In the genomic region with DNA sequence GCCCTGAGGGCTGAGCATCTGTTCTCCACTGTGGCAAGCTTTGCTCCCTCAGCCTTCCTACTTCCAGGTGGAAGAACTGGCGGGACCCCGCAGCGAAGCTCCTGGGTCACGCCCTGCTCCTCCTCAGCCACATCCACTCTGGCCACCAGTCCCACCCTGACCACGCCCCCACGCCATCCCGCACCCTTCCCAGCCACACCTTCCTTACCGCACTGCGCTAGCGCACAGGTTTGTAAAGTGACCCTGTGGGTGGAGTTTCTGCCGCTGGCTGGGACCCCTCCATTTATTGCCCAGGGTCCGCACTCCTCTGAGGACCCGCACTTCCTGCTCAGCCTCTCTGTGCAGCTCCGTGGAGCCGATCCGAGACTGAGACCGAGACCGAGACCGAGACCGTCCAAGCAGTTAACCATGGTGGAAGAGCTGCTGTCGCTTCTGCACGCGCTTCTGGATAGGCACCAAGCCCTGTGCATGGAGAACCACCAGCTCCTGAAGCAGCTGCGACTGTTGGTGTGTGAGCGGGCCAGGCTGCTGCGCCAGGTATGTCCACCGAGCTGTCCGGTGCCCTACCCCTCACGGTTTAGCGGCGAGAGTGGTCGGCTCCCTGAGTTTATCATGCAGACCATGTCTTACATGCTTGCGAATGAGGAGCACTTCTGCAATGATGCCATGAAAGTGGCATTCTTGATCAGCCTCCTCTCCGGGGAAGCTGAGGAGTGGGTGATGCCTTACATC, we compare ENCODE assay signal across 9 mouse cellular contexts. TPM values are rescaled to one million over a fixed set of nuclear protein-coding genes. Genes with fewer than 3 reads are reported as not detected.
A peak's percentile ranks its signal among the peaks of the same experiment; 100 is the strongest.
DNase-seq lines count a peak whose midpoint lies in the region; ATAC-seq and TF ChIP-seq lines count a peak whose summit lies in the region.
"Had no signal": no experiment of that assay in that cellular context is flagged by ENCODE, and none has a peak within 500 bp of the region (broad histone marks: within the 10 kb centered on the region; RNA-seq: fewer than 3 reads in every experiment).

Ldoc1 (plus strand) TSS at position 196 of the 732 bp plus-strand sequence.

- no peaks in the 10 kb centered on the region for H3K4me1 ChIP-seq in heart, postnatal 0 days (ENCODE audit: control insufficient read depth, insufficient read depth)
- no peaks in the 10 kb centered on the region for H3K4me1 ChIP-seq in cerebellum, adult 2 months (ENCODE audit: control insufficient read depth, insufficient read depth, low read length)
- H3K4me1 ChIP-seq in hindbrain, embryonic 11.5 days (replicated peaks; ENCODE audit: control insufficient read depth, insufficient read depth, low read length), result no peaks in the 10 kb centered on the region
- no peaks in the 10 kb centered on the region for H3K4me1 ChIP-seq in midbrain, postnatal 0 days (ENCODE audit: insufficient read depth, low read length)

- TF ChIP-seq CTCF in heart, postnatal 0 days (IDR thresholded peaks at IDR 0.05; ENCODE audit: low read depth), result no peak
- no peak for TF ChIP-seq CTCF in cerebellum, adult 2 months (IDR thresholded peaks at IDR 0.05; ENCODE audit: borderline replicate concordance, insufficient read depth, low read depth, low read length)
- TF ChIP-seq CTCF in midbrain, postnatal 0 days (IDR thresholded peaks at IDR 0.05), result no peak

- no peaks in the 10 kb centered on the region for H3K36me3 ChIP-seq in heart, postnatal 0 days (replicated peaks; ENCODE audit: control insufficient read depth, insufficient read depth, low read length)
- no peaks in the 10 kb centered on the region for H3K36me3 ChIP-seq in hindbrain, embryonic 11.5 days (ENCODE audit: control insufficient read depth, insufficient read depth, low read length)
- H3K36me3 ChIP-seq in midbrain, postnatal 0 days (ENCODE audit: insufficient read depth, low read length), result no peaks in the 10 kb centered on the region

- H3K9ac ChIP-seq in heart, postnatal 0 days (replicated peaks; ENCODE audit: low read depth, low read length), result no peak within 1 kb of the TSS
- no peak within 1 kb of the TSS for H3K9ac ChIP-seq in hindbrain, embryonic 11.5 days (ENCODE audit: low read depth, low read length)
- H3K9ac ChIP-seq in midbrain, postnatal 0 days (replicated peaks; ENCODE audit: low read length, poor library complexity, severe bottlenecking), result no peak within 1 kb of the TSS

- no peak for ATAC-seq in heart, postnatal 0 days (ENCODE audit: insufficient read depth, low read depth)
- 0 out of 2 replicates have a peak, but pooled peaks have one; percentile 45 for ATAC-seq in hindbrain, embryonic 11.5 days (ENCODE audit: low FRiP score)
- ATAC-seq in midbrain, postnatal 0 days (ENCODE audit: low FRiP score), result no peak
- no peak for ATAC-seq in inflammation-experienced regulatory T-cells, adult 6 months

- H3K27me3 ChIP-seq in heart, postnatal 0 days (ENCODE audit: control insufficient read depth, insufficient read depth, low read length), result no peaks in the 10 kb centered on the region
- H3K27me3 ChIP-seq in cerebellum, adult 2 months (ENCODE audit: control insufficient read depth, insufficient read depth, low read length), result no peaks in the 10 kb centered on the region
- no peaks in the 10 kb centered on the region for H3K27me3 ChIP-seq in hindbrain, embryonic 11.5 days (ENCODE audit: control insufficient read depth, insufficient read depth, low read length)
- H3K27me3 ChIP-seq in midbrain, postnatal 0 days (ENCODE audit: insufficient read depth, low read length), result no peaks in the 10 kb centered on the region

- H3K9me3 ChIP-seq in heart, postnatal 0 days (replicated peaks; ENCODE audit: control insufficient read depth, low read length), result no peaks in the 10 kb centered on the region
- H3K9me3 ChIP-seq in hindbrain, embryonic 11.5 days (ENCODE audit: control insufficient read depth, low read length), result no peaks in the 10 kb centered on the region
- no peaks in the 10 kb centered on the region for H3K9me3 ChIP-seq in midbrain, postnatal 0 days (ENCODE audit: low read length)

- no peak for DNase-seq in heart, postnatal 0 days (ENCODE audit: low spot score)
- no peak for DNase-seq in heart, postnatal 25 days (ENCODE audit: low spot score)
- DNase-seq in cerebellum, adult 2 months, result peak; percentile 67 to 70
- DNase-seq in hindbrain, embryonic 11.5 days (ENCODE audit: low spot score), result peak; percentile 5
- no peak for DNase-seq in midbrain, postnatal 0 days (ENCODE audit: low spot score)
- DNase-seq in c-Kit-positive CD71-positive TER-119-positive erythroid progenitor cells, embryonic 14.5 days (ENCODE audit: low spot score), result no peak
- no peak for DNase-seq in ovary, adult 18-20 months (ENCODE audit: low spot score)

- peak within 1 kb of the TSS; percentile 55 for H3K4me2 ChIP-seq in heart, postnatal 0 days (ENCODE audit: low read depth, low read length)
- H3K4me2 ChIP-seq in hindbrain, embryonic 11.5 days (replicated peaks; ENCODE audit: low read depth, low read length), result peak within 1 kb of the TSS; percentile 42
- H3K4me2 ChIP-seq in midbrain, postnatal 0 days (ENCODE audit: low read depth, low read length, poor library complexity, severe bottlenecking), result peak within 1 kb of the TSS; percentile 52

- intact Hi-C loops in heart, postnatal 25 days (cut with DNase I), result no loop called here

- TF ChIP-seq POLR2A in cerebellum, adult 2 months (IDR thresholded peaks at IDR 0.05; ENCODE audit: borderline replicate concordance, insufficient read depth, low read length), result peak; percentile 33; the same call in 1 of the 2 replicates

- 31% methylated on average over 34 of the region's 34 CpGs for WGBS in heart, postnatal 0 days
- WGBS in cerebellum, adult 2 months, result 32% methylated on average over 33 of the region's 34 CpGs
- WGBS in hindbrain, embryonic 11.5 days, result 38% methylated on average over 33 of the region's 34 CpGs
- WGBS in midbrain, postnatal 0 days, result 40% methylated on average over 32 of the region's 34 CpGs

- H3K27ac ChIP-seq in heart, postnatal 0 days (ENCODE audit: low read depth), result no peak within 1 kb of the TSS
- H3K27ac ChIP-seq in cerebellum, adult 2 months (ENCODE audit: insufficient read depth, low read length), result no peak within 1 kb of the TSS; the same call in 1 of the 2 replicates
- H3K27ac ChIP-seq in hindbrain, embryonic 11.5 days (ENCODE audit: low read depth, low read length), result no peak within 1 kb of the TSS
- H3K27ac ChIP-seq in midbrain, postnatal 0 days (ENCODE audit: low read depth, low read length), result no peak within 1 kb of the TSS

- H3K4me3 ChIP-seq in heart, postnatal 0 days (ENCODE audit: low read depth, low read length), result peak within 1 kb of the TSS; percentile 29
- H3K4me3 ChIP-seq in cerebellum, adult 2 months (replicated peaks; ENCODE audit: insufficient read depth, low read depth, low read length), result peak within 1 kb of the TSS; percentile 54
- peak within 1 kb of the TSS; percentile 24 for H3K4me3 ChIP-seq in hindbrain, embryonic 11.5 days (ENCODE audit: low read depth, low read length)
- peak within 1 kb of the TSS; percentile 36 for H3K4me3 ChIP-seq in midbrain, postnatal 0 days (ENCODE audit: low read depth, low read length)

- no peak for TF ChIP-seq EP300 in heart, postnatal 0 days (IDR thresholded peaks at IDR 0.05; ENCODE audit: low read depth)

RNA-seq across cellular contexts. Expression of gene Ldoc1, which starts in this region (rescaled TPM):
- 0.15 TPM in 1 of 2 replicates, not detected in the other for total RNA-seq in heart, postnatal 0 days (2014; rRNA removed; ENCODE audit: low replicate concordance)
- 0.11 and 0.12 TPM in 2 replicates for polyA plus RNA-seq in heart, postnatal 0 days (2015; fragmentation: Nextera tagmentation; extraction: Ambion mirVana)
- total RNA-seq in heart, postnatal 25 days (2021), result under 1 TPM in 1 of 2 experiments, not detected in 1; 0.18 TPM
- polyA plus RNA-seq in cerebellum, adult 2 months (2012; rRNA removed), result 20.8 and 30.4 TPM in 2 replicates
- 1.2 and 1.6 TPM in 2 replicates for polyA plus RNA-seq in hindbrain, embryonic 11.5 days (2014; fragmentation: Nextera tagmentation; extraction: Ambion mirVana)
- total RNA-seq in midbrain, postnatal 0 days (2014; rRNA removed), result 4.8 and 10.6 TPM in 2 replicates
- 9.7 and 9.9 TPM in 2 replicates for polyA plus RNA-seq in midbrain, postnatal 0 days (2015; fragmentation: Nextera tagmentation; extraction: Ambion mirVana)
- polyA plus RNA-seq in inflammation-experienced regulatory T-cells, adult 6 months (2017; shearing (Covaris generic)), result not detected
- total RNA-seq: MEL had no signal

Comparison
In these comparisons a context has a peak if more than half of its experiments do, and no peak if none do; other contexts are left out.
1. DNase-seq: peak in cerebellum, adult 2 months (2 of 2) and hindbrain, embryonic 11.5 days (single experiment); none in heart, postnatal 0 days (single experiment), heart, postnatal 25 days (single experiment), midbrain, postnatal 0 days (single experiment), c-Kit-positive CD71-positive TER-119-positive erythroid progenitor cells, embryonic 14.5 days (single experiment) and ovary, adult 18-20 months (single experiment).
2. Peak in every context shown above with its lines, with median percentiles within 50 percentile points of each other: H3K4me2 ChIP-seq and H3K4me3 ChIP-seq.